Mouse (Mus musculus) inflammation-experienced regulatory T-cells, adult 16 weeks (primary cell): Measurements from ENCODE around the gene Smndc1. TPM values are rescaled to one million over a fixed set of nuclear protein-coding genes. Genes with fewer than 3 reads are reported as not detected.

Experiments
- polyA plus RNA-seq: library from polyadenylated mRNA; unstranded; fragments of 100-300 nt; shearing (Covaris generic); gene quantifications from one replicate; pipeline ENCODE4 v1.2.1, GENCODE M21; 2017

The Smndc1 gene
- 70.3 TPM for polyA plus RNA-seq

DNA sequence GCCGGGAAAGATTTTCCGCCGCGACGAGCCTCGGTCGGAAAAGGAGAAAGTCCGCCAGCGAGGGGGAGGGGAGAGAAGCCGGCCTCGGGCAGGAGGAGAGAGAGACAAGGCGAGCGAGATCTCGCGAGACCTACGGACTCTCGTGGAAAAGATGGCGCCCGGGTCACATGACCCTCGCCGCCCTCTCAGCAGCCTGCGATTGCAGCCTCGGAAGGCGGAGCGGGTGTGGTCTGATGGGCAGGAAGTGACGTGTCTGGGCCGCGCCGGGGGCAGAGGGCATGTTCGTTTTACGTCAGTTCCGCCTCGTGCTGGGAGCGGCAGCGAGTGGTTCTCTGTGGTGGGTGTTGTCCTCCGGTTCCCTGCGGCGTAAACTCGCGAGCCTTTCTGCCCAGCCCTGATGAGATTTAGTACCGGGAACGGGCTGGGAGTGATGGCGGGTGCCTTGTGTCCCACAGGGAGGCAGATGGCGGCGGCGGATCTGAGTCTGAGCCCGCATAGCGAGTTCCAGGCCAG, at the start of gene Smndc1:
Gene Smndc1, minus strand, starts transcription at position 84 of the 513 bp plus-strand sequence.

DNA sequence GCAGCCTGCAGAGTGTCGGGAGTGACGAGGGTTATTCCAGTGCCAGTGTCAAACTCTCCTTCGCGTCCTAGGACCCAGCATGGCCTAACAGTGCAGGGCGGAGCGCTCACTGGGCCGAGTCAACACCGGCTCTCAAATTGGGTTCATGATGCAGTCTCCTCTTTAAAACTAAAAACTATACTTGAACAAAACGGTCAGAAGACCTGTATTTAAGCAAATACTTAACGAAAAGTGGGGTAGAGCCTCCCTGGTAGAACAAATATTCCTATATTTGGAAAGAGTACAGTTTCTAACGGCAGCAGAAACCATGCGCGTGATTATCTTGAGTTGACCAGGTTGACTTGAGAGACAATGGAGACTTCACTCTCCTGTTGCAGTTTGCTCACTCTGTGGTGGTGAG, 18.7 kb downstream of the Smndc1 start, which contains the start of gene Gm10197:
Gene Gm10197, minus strand, starts transcription at position 101 of the 400 bp plus-strand sequence.

Other genes starting within 250 kb of the Smndc1 start
- gene Mxi1, start 80.1 kb downstream of the Smndc1 start, polyA plus RNA-seq, result 4.4 TPM
- gene Gm10197, start 18.8 kb downstream of the Smndc1 start, polyA plus RNA-seq, result not detected
- gene Dusp5, start 138.5 kb upstream of the Smndc1 start, polyA plus RNA-seq, result 5.6 TPM
- 225 TPM for gene Nutf2-ps1, start 198.5 kb upstream of the Smndc1 start, polyA plus RNA-seq
- gene Smc3, start 209.8 kb upstream of the Smndc1 start, polyA plus RNA-seq, result 56.5 TPM